Mouse (Mus musculus) adrenal gland, adult 18-20 months (tissue): ENCODE results near the gene Gm11127. TPM values are rescaled to one million over a fixed set of nuclear protein-coding genes. Genes with fewer than 3 reads are reported as not detected.

Experiments
- total RNA-seq, 2 experiments: library from RNA; stranded (reverse); gene quantifications; 1 replicate in 1 of 2; 2 replicates in 1 of 2; pipeline ENCODE4 v1.2.3; 2021

Gm11127 gene
- total RNA-seq, 2 experiments from 2014 or later = 7.0 to 18.8 TPM

Other genes starting within 250 kb of the Gm11127 start
- gene Ier3, start 236.7 kb downstream of the Gm11127 start, total RNA-seq = 10 to 100 TPM in 1 of 2 experiments, 1 to 10 TPM in 1; 7.9 to 19.0 TPM
- gene Flot1, start 235.1 kb downstream of the Gm11127 start, total RNA-seq = 10 to 100 TPM; 62.9 to 71.2 TPM
- 100 to 1,000 TPM; 134 to 185 TPM for gene Tubb5, start 220.1 kb downstream of the Gm11127 start, total RNA-seq
- 10 to 100 TPM; 11.5 to 16.7 TPM for gene Mdc1, start 216.9 kb downstream of the Gm11127 start, total RNA-seq
- 1 to 10 TPM; 2.3 TPM for gene Nrm, start 197.1 kb downstream of the Gm11127 start, total RNA-seq
- 10 to 100 TPM; 35.3 to 41.0 TPM for gene Ppp1r18, start 192.8 kb downstream of the Gm11127 start, total RNA-seq
- gene Dhx16, start 178.6 kb downstream of the Gm11127 start, total RNA-seq = 10 to 100 TPM; 43.3 to 48.3 TPM
- 10 to 100 TPM; 49.5 to 53.8 TPM for gene 2310061I04Rik, start 160.9 kb downstream of the Gm11127 start, total RNA-seq
- gene Atat1, start 148.3 kb downstream of the Gm11127 start, total RNA-seq = 10 to 100 TPM; 43.9 to 44.5 TPM
- 100 to 1,000 TPM in 1 of 2 experiments, 10 to 100 TPM in 1; 93.5 to 102 TPM for gene Mrps18b, start 142.0 kb downstream of the Gm11127 start, total RNA-seq
- 10 to 100 TPM; 63.7 to 98.8 TPM for gene Ppp1r10, start 141.9 kb downstream of the Gm11127 start, total RNA-seq
- 10 to 100 TPM; 80.0 to 95.8 TPM for gene Abcf1, start 88.6 kb downstream of the Gm11127 start, total RNA-seq
- 10 to 100 TPM; 47.9 to 55.9 TPM for gene Gnl1, start 78.5 kb downstream of the Gm11127 start, total RNA-seq
- 10 to 100 TPM; 17.5 to 22.8 TPM for gene Prr3, start 78.1 kb downstream of the Gm11127 start, total RNA-seq
- 1 to 10 TPM; 7.5 to 8.1 TPM for gene H2-T24, start 37.8 kb downstream of the Gm11127 start, total RNA-seq
- gene H2-T23, start 25.5 kb downstream of the Gm11127 start, total RNA-seq = 100 to 1,000 TPM in 1 of 2 experiments, 10 to 100 TPM in 1; 68.0 to 139 TPM
- 10 to 100 TPM; 33.0 to 61.5 TPM for gene H2-T22, start 15.6 kb downstream of the Gm11127 start, total RNA-seq
- gene Gm6034, start 15.4 kb downstream of the Gm11127 start, total RNA-seq = not detected
- under 1 TPM in 1 of 2 experiments, not detected in 1; 0.77 TPM for gene Gm19684, start 63.3 kb upstream of the Gm11127 start, total RNA-seq
- gene Gm7030, start 71.1 kb upstream of the Gm11127 start, total RNA-seq = under 1 TPM; 0.53 to 0.67 TPM
- gene Gm8909, start 110.2 kb upstream of the Gm11127 start, total RNA-seq = under 1 TPM in 1 of 2 experiments, not detected in 1; 0.90 TPM
- gene H2-T3, start 131.9 kb upstream of the Gm11127 start, total RNA-seq = not detected
- gene Rpp21, start 199.7 kb upstream of the Gm11127 start, total RNA-seq = 10 to 100 TPM; 38.5 to 39.4 TPM
- gene Trim39, start 213.9 kb upstream of the Gm11127 start, total RNA-seq = 10 to 100 TPM; 21.3 to 21.5 TPM
- not detected for gene H2-M10.2, start 228.1 kb upstream of the Gm11127 start, total RNA-seq